Mouse (Mus musculus): ENCODE results near the gene Rrp36. TPM values are rescaled to one million over a fixed set of nuclear protein-coding genes. Genes with fewer than 3 reads are reported as not detected.

Rrp36 gene
- polyA plus RNA-seq, 2 experiments = 11.4 to 20.3 TPM

DNA sequence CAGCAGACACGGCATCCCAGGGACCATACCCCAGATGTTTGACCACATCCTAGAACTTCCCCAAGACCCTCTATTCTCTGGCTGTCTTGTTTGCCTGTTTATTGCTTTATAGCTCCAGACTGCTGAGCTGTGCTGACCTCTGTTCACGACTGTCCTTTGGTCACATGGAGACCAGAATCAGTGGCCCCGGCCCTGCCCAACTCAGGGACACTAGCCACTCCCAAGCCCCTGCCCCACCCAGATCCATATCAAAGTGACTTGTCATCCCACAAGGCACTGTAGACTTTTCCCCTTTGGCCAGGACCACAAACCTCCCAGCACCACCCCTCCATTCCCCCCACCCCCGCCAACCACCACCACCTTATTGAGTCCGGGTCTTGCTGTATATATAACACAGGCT lies 25.1 kb upstream of the Rrp36 start:
- DNase-seq (ENCODE audit: low read depth in 3 of 3, low spot score in 3 of 3) (no peak), ATAC-seq (ENCODE audit: insufficient read depth) (no peak)
- WGBS (ENCODE audit: insufficient replicate concordance) = 56% methylated on average over 5 of the region's 5 CpGs

GRCm38 (mm10) chr17:46698515-46698914 lies 24.4 kb upstream of the Rrp36 start:
- Histone ChIP-seq H3K27me3 (ENCODE audit: control insufficient read depth, insufficient read depth, low read length) (no peaks in the 10 kb centered on the region), H3K9ac (replicated peaks) (no peak overlapping the region), H3K4me3 (ENCODE audit: insufficient read depth in 1 of 2, low read depth in 2 of 2, low read length in 2 of 2) (no peak overlapping the region), H3K36me3 (replicated peaks; ENCODE audit: control insufficient read depth, insufficient read depth, low read depth) (no peaks in the 10 kb centered on the region), H3K9me3 (ENCODE audit: control insufficient read depth, low read length) (no peaks in the 10 kb centered on the region), H3K4me2 (ENCODE audit: low read depth) (no peak overlapping the region), H3K27ac (no peak overlapping the region), H3K4me1 (replicated peaks; ENCODE audit: control insufficient read depth in 2 of 2, insufficient read depth in 2 of 2, low read length in 1 of 2) (peaks cover 0 to 7% of the 10 kb centered on the region in 2 experiments; a peak in 2 of 4 replicates)
- no peak for DNase-seq (ENCODE audit: low read depth in 3 of 3, low spot score in 3 of 3)
- ATAC-seq (ENCODE audit: insufficient read depth) = no peak
- TF ChIP-seq EP300 (IDR thresholded peaks at IDR 0.05; ENCODE audit: low read depth) (no peak), CTCF (IDR thresholded peaks at IDR 0.05; ENCODE audit: low read depth) (no peak)
- 80% methylated on average over 6 of the region's 6 CpGs for WGBS (ENCODE audit: insufficient replicate concordance)

More for the DNA sequence above, 25.1 kb upstream of the Rrp36 start:
- Histone ChIP-seq H3K4me1 (replicated peaks; ENCODE audit: control insufficient read depth in 2 of 2, insufficient read depth in 2 of 2, low read length in 1 of 2) (peaks cover 0 to 13% of the 10 kb centered on the region in 2 experiments; a peak in 3 of 4 replicates), H3K27me3 (ENCODE audit: control insufficient read depth, insufficient read depth, low read length) (no peaks in the 10 kb centered on the region), H3K36me3 (replicated peaks; ENCODE audit: control insufficient read depth, insufficient read depth, low read depth) (no peaks in the 10 kb centered on the region), H3K4me3 (ENCODE audit: insufficient read depth in 1 of 2, low read depth in 2 of 2, low read length in 2 of 2) (no peak overlapping the region), H3K9ac (replicated peaks) (no peak overlapping the region), H3K27ac (no peak overlapping the region), H3K9me3 (ENCODE audit: control insufficient read depth, low read length) (no peaks in the 10 kb centered on the region), H3K4me2 (ENCODE audit: low read depth) (no peak overlapping the region)
- TF ChIP-seq EP300 (IDR thresholded peaks at IDR 0.05; ENCODE audit: low read depth) (no peak), CTCF (IDR thresholded peaks at IDR 0.05; ENCODE audit: low read depth) (no peak)

- TF ChIP-seq EP300 (IDR thresholded peaks at IDR 0.05; ENCODE audit: low read depth) (no peak), CTCF (IDR thresholded peaks at IDR 0.05; ENCODE audit: low read depth) (no peak)
- no peak for ATAC-seq (ENCODE audit: insufficient read depth)
- H3K4me2 ChIP-seq (ENCODE audit: low read depth) = no peak overlapping the region
- H3K9me3 ChIP-seq (ENCODE audit: control insufficient read depth, low read length) = no peaks in the 10 kb centered on the region
- H3K36me3 ChIP-seq (replicated peaks; ENCODE audit: control insufficient read depth, insufficient read depth, low read depth) = no peaks in the 10 kb centered on the region
- H3K9ac ChIP-seq (replicated peaks) = no peak overlapping the region
- peaks cover 0 to 6% of the 10 kb centered on the region in 2 experiments; a peak in 2 of 4 replicates for H3K4me1 ChIP-seq (replicated peaks; ENCODE audit: control insufficient read depth in 2 of 2, insufficient read depth in 2 of 2, low read length in 1 of 2)
- no peak overlapping the region for H3K27ac ChIP-seq
- no peaks in the 10 kb centered on the region for H3K27me3 ChIP-seq (ENCODE audit: control insufficient read depth, insufficient read depth, low read length)
- 84% methylated on average over 1 of the region's 1 CpGs for WGBS (ENCODE audit: insufficient replicate concordance)
- DNase-seq (ENCODE audit: low read depth in 3 of 3, low spot score in 3 of 3) = no peak
- no peak overlapping the region for H3K4me3 ChIP-seq (ENCODE audit: insufficient read depth in 1 of 2, low read depth in 2 of 2, low read length in 2 of 2)
Observed at GRCm38 (mm10) chr17:46694517-46695063, 20.4 kb upstream of the Rrp36 start.

DNA sequence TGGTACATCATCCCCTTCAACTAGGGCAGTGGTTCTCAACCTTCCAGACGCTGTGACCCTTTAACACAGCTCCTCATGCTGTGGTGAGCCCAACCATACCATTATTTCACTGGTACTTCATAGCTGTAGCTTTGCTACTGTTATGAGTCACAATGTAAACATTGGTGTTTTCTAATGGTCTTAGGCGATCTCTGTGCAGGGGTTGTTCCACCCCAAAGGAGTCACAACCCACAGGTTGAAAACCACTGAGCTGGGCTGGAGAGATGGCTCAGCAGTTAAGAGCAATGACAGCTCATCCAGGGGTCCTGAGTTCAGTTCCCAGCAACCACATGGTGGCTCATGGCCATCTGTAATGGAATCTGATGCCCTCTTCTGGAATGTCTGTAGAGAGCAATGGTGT lies 17.2 kb upstream of the Rrp36 start:
- 81% methylated on average over 2 of the region's 2 CpGs for WGBS (ENCODE audit: insufficient replicate concordance)
- no peak overlapping the region for H3K4me3 ChIP-seq (ENCODE audit: insufficient read depth in 1 of 2, low read depth in 2 of 2, low read length in 2 of 2)
- no peak for DNase-seq (ENCODE audit: low read depth in 3 of 3, low spot score in 3 of 3)
- H3K27me3 ChIP-seq (ENCODE audit: control insufficient read depth, insufficient read depth, low read length) = no peaks in the 10 kb centered on the region
- H3K9me3 ChIP-seq (ENCODE audit: control insufficient read depth, low read length) = no peaks in the 10 kb centered on the region
- ATAC-seq (ENCODE audit: insufficient read depth) = no peak
- H3K36me3 ChIP-seq (replicated peaks; ENCODE audit: control insufficient read depth, insufficient read depth, low read depth) = no peaks in the 10 kb centered on the region
- H3K27ac ChIP-seq = no peak overlapping the region
- peaks cover 0 to 6% of the 10 kb centered on the region in 2 experiments; a peak in 2 of 4 replicates for H3K4me1 ChIP-seq (replicated peaks; ENCODE audit: control insufficient read depth in 2 of 2, insufficient read depth in 2 of 2, low read length in 1 of 2)
- no peak for TF ChIP-seq CTCF (IDR thresholded peaks at IDR 0.05; ENCODE audit: low read depth)
- TF ChIP-seq EP300 (IDR thresholded peaks at IDR 0.05; ENCODE audit: low read depth) = no peak
- H3K4me2 ChIP-seq (ENCODE audit: low read depth) = no peak overlapping the region
- H3K9ac ChIP-seq (replicated peaks) = no peak overlapping the region

GRCm38 (mm10) chr17:46690665-46691064 lies 16.5 kb upstream of the Rrp36 start:
- Histone ChIP-seq H3K4me3 (ENCODE audit: insufficient read depth in 1 of 2, low read depth in 2 of 2, low read length in 2 of 2) (no peak overlapping the region), H3K27ac (no peak overlapping the region), H3K36me3 (replicated peaks; ENCODE audit: control insufficient read depth, insufficient read depth, low read depth) (no peaks in the 10 kb centered on the region; the same call in 1 of the 2 replicates), H3K4me2 (ENCODE audit: low read depth) (peak overlapping the region; percentile 11), H3K4me1 (replicated peaks; ENCODE audit: control insufficient read depth in 2 of 2, insufficient read depth in 2 of 2, low read length in 1 of 2) (peaks cover 0 to 6% of the 10 kb centered on the region in 2 experiments; a peak in 2 of 4 replicates), H3K27me3 (ENCODE audit: control insufficient read depth, insufficient read depth, low read length) (no peaks in the 10 kb centered on the region), H3K9ac (replicated peaks) (no peak overlapping the region; the same call in 1 of the 2 replicates), H3K9me3 (ENCODE audit: control insufficient read depth, low read length) (no peaks in the 10 kb centered on the region)
- WGBS (ENCODE audit: insufficient replicate concordance) = 27% methylated on average over 12 of the region's 12 CpGs
- TF ChIP-seq EP300 (IDR thresholded peaks at IDR 0.05; ENCODE audit: low read depth) (no peak), CTCF (IDR thresholded peaks at IDR 0.05; ENCODE audit: low read depth) (no peak)
- ATAC-seq (ENCODE audit: insufficient read depth) (peak; percentile 78), DNase-seq (ENCODE audit: low read depth in 3 of 3, low spot score in 3 of 3) (no peak)
